Mouse (Mus musculus): ENCODE data around the gene Clock. TPM values are rescaled to one million over a fixed set of nuclear protein-coding genes. Genes with fewer than 3 reads are reported as not detected.

Gene Clock
- total and polyA plus RNA-seq, 2 experiments: 10.9 to 14.7 TPM

DNA sequence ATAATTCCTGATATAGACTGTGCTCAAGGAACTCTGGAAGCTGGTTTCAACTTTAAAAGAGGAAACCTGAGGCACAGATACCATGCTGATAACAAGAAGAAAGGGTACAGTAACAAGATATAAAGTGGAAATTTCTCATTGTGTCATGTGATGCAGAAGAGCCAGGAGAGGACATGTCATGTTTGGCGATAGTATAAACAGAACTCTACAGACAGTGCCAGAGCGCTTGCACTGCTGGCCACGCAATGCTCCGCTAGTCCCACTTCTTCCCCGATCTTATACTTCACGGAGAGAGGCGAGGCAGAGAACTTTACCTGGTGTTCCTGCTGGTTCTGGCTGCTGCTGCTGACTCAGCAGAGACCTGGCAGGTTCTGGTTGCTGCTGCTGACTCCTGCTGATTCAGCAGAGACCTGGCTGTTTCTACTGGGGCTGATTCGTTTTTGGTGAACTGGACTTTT lies 15.3 kb downstream of the Clock start:
- H3K79me2 ChIP-seq (ENCODE audit: control insufficient read depth, insufficient read depth, low read length): peaks cover 29% of the 10 kb centered on the region

DNA sequence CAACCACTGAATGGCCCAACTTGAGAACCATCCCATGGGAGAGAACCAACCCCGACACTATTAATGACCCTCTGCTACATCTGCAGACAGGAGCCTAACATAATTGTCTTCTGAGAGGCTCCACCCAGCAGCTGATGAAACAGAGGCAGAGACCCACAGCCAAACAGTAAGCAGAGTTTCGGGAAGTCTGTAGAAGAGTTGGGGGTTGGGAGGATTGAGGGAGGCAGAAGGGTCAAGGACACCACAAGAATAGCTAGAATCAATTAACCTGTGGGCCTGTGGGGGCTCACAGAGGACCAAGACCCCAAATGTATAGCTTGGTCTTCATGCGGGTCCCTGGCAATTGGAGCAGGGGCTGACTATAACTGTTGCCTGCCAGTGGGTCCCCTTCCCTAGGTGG lies 16.3 kb downstream of the Clock start:
- Histone ChIP-seq H3K27ac (replicated peaks; ENCODE audit: insufficient read depth, low read depth, low read length) (no peak overlapping the region), H3K4me3 (ENCODE audit: insufficient read depth, low read depth, low read length) (no peak overlapping the region), H3K36me3 (ENCODE audit: control insufficient read depth, insufficient read depth, low read length) (no peaks in the 10 kb centered on the region), H3K9ac (ENCODE audit: low read depth, low read length) (no peak overlapping the region), H3K27me3 (ENCODE audit: control insufficient read depth, insufficient read depth, low read length) (no peaks in the 10 kb centered on the region), H3K79me2 (ENCODE audit: control insufficient read depth, insufficient read depth, low read length) (peaks cover 32% of the 10 kb centered on the region), H3K4me1 (ENCODE audit: control insufficient read depth, insufficient read depth, low read length) (peaks cover 21% of the 10 kb centered on the region)
- WGBS: 76% methylated on average over 3 of the region's 3 CpGs
- DNase-seq (ENCODE audit: extremely low read depth, low read depth, low spot score): no peak
- no peak for TF ChIP-seq CTCF (IDR thresholded peaks at IDR 0.05; ENCODE audit: low read depth, low read length)
- TF ChIP-seq POLR2A (IDR thresholded peaks at IDR 0.05; ENCODE audit: extremely low read depth, insufficient read depth, low read length): no peak

More for the DNA sequence above, 15.3 kb downstream of the Clock start:
- TF ChIP-seq POLR2A (IDR thresholded peaks at IDR 0.05; ENCODE audit: extremely low read depth, insufficient read depth, low read length) (no peak), CTCF (IDR thresholded peaks at IDR 0.05; ENCODE audit: low read depth, low read length) (no peak)
- no peaks in the 10 kb centered on the region for H3K27me3 ChIP-seq (ENCODE audit: control insufficient read depth, insufficient read depth, low read length)
- H3K36me3 ChIP-seq (ENCODE audit: control insufficient read depth, insufficient read depth, low read length): no peaks in the 10 kb centered on the region
- no peak overlapping the region for H3K27ac ChIP-seq (replicated peaks; ENCODE audit: insufficient read depth, low read depth, low read length)
- H3K4me1 ChIP-seq (ENCODE audit: control insufficient read depth, insufficient read depth, low read length): peaks cover 21% of the 10 kb centered on the region
- 12% methylated on average over 8 of the region's 8 CpGs for WGBS
- no peak overlapping the region for H3K4me3 ChIP-seq (ENCODE audit: insufficient read depth, low read depth, low read length)
- DNase-seq (ENCODE audit: extremely low read depth, low read depth, low spot score): peak; percentile 81
- H3K9ac ChIP-seq (ENCODE audit: low read depth, low read length): no peak overlapping the region

DNA sequence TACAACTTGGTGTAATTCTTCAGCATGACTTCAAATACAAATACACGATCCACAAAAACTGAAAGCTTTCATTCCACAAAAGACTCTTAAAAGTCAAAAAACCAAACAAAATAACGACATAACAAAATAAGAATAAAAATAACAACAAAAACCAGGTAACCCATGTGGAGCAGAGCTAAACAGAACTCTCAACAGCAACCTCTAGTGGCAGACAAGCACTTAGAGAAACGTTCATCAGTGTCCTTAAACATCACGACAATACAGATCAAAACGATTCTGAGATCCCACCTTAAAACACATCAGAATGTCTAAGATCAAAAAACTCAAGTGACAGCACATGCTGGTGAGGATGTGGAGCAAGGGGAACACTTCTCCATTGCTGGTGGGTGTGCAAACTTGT lies 17.5 kb downstream of the Clock start:
- H3K27me3 ChIP-seq (ENCODE audit: control insufficient read depth, insufficient read depth, low read length): no peaks in the 10 kb centered on the region
- no peak overlapping the region for H3K4me3 ChIP-seq (ENCODE audit: insufficient read depth, low read depth, low read length)
- TF ChIP-seq CTCF (IDR thresholded peaks at IDR 0.05; ENCODE audit: low read depth, low read length) (no peak), POLR2A (IDR thresholded peaks at IDR 0.05; ENCODE audit: extremely low read depth, insufficient read depth, low read length) (no peak)
- H3K79me2 ChIP-seq (ENCODE audit: control insufficient read depth, insufficient read depth, low read length): peaks cover 36% of the 10 kb centered on the region
- no peak for DNase-seq (ENCODE audit: extremely low read depth, low read depth, low spot score)
- no peaks in the 10 kb centered on the region for H3K36me3 ChIP-seq (ENCODE audit: control insufficient read depth, insufficient read depth, low read length)
- H3K27ac ChIP-seq (replicated peaks; ENCODE audit: insufficient read depth, low read depth, low read length): no peak overlapping the region
- 68% methylated on average over 5 of the region's 5 CpGs for WGBS
- H3K4me1 ChIP-seq (ENCODE audit: control insufficient read depth, insufficient read depth, low read length): peaks cover 21% of the 10 kb centered on the region
- H3K9ac ChIP-seq (ENCODE audit: low read depth, low read length): no peak overlapping the region

DNA sequence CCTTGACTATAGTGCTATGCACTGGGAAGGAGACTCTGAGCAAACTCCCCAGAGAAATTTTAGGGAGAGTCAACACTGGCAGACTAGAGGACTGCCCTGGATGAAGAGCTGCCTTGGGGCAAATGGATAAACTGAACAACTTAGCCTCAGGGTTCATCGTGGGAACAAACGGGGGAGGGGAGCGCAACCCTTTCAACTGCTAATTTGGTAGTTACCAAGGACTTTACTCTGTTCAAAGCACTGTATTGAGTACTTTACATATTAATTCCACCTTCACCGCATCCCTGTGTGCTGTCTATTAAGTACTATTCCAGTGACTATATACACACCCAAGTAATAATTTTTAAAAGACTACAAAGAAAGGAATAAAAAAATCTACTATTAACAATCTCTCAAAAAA lies 18.9 kb downstream of the Clock start:
- no peak for DNase-seq (ENCODE audit: extremely low read depth, low read depth, low spot score)
- Histone ChIP-seq H3K4me3 (ENCODE audit: insufficient read depth, low read depth, low read length) (no peak overlapping the region), H3K27me3 (ENCODE audit: control insufficient read depth, insufficient read depth, low read length) (no peaks in the 10 kb centered on the region), H3K4me1 (ENCODE audit: control insufficient read depth, insufficient read depth, low read length) (peaks cover 19% of the 10 kb centered on the region), H3K9ac (ENCODE audit: low read depth, low read length) (no peak overlapping the region), H3K79me2 (ENCODE audit: control insufficient read depth, insufficient read depth, low read length) (peaks cover 35% of the 10 kb centered on the region), H3K36me3 (ENCODE audit: control insufficient read depth, insufficient read depth, low read length) (no peaks in the 10 kb centered on the region), H3K27ac (replicated peaks; ENCODE audit: insufficient read depth, low read depth, low read length) (no peak overlapping the region)
- no peak for TF ChIP-seq POLR2A (IDR thresholded peaks at IDR 0.05; ENCODE audit: extremely low read depth, insufficient read depth, low read length)
- WGBS: 84% methylated on average over 4 of the region's 4 CpGs

DNA sequence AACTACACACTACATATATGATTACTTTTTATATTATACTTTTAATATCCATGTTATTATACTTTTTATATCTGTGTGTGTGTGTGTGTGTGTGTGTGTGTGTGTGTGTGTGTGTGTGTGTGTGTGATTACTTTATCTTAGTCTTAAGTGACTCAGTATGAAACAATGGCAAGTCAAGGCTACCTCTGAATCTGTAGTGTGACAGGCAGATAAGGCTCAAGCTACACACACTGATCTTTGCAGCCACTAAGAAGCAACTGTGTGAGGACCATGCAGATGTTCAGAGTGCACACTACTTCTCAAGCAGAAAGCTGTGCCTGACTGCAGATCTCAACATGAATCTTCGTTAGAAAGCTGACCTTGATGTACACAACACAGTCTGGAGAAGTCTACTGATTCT lies 20.7 kb downstream of the Clock start:
- Histone ChIP-seq H3K27me3 (ENCODE audit: control insufficient read depth, insufficient read depth, low read length) (no peaks in the 10 kb centered on the region), H3K27ac (replicated peaks; ENCODE audit: insufficient read depth, low read depth, low read length) (no peak overlapping the region), H3K79me2 (ENCODE audit: control insufficient read depth, insufficient read depth, low read length) (peaks cover 33% of the 10 kb centered on the region), H3K36me3 (ENCODE audit: control insufficient read depth, insufficient read depth, low read length) (no peaks in the 10 kb centered on the region), H3K4me1 (ENCODE audit: control insufficient read depth, insufficient read depth, low read length) (peaks cover 10% of the 10 kb centered on the region), H3K4me3 (ENCODE audit: insufficient read depth, low read depth, low read length) (no peak overlapping the region), H3K9ac (ENCODE audit: low read depth, low read length) (no peak overlapping the region)
- DNase-seq (ENCODE audit: extremely low read depth, low read depth, low spot score): no peak
- TF ChIP-seq CTCF (IDR thresholded peaks at IDR 0.05; ENCODE audit: low read depth, low read length): no peak
- no peak for TF ChIP-seq POLR2A (IDR thresholded peaks at IDR 0.05; ENCODE audit: extremely low read depth, insufficient read depth, low read length)
- WGBS: 89% methylated on average over 1 of the region's 1 CpGs

DNA sequence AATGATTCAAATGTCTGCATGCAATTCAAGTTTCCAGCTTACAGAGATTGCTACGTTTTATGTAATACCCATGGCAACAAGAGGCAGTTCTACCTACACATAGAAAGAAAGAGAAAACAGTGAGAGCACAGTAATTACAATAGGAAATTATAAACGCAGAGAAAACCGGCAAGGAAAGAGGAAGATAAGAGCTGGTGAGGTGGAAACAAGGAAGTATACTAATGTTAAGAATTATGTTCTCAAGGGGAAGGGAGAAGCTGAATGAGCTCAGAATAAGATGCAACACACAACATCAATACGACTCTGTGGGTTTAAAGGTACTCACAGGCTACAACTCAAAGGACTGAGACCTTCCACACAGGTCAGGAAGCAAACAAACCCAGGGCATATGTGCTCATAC lies 29.6 kb downstream of the Clock start:
- Histone ChIP-seq H3K27me3 (ENCODE audit: control insufficient read depth, insufficient read depth, low read length) (no peaks in the 10 kb centered on the region), H3K36me3 (ENCODE audit: control insufficient read depth, insufficient read depth, low read length) (no peaks in the 10 kb centered on the region), H3K27ac (replicated peaks; ENCODE audit: insufficient read depth, low read depth, low read length) (no peak overlapping the region), H3K4me3 (ENCODE audit: insufficient read depth, low read depth, low read length) (no peak overlapping the region), H3K4me1 (ENCODE audit: control insufficient read depth, insufficient read depth, low read length) (no peaks in the 10 kb centered on the region), H3K79me2 (ENCODE audit: control insufficient read depth, insufficient read depth, low read length) (no peaks in the 10 kb centered on the region; the same call in 1 of the 2 replicates), H3K9ac (ENCODE audit: low read depth, low read length) (no peak overlapping the region)
- no peak for TF ChIP-seq POLR2A (IDR thresholded peaks at IDR 0.05; ENCODE audit: extremely low read depth, insufficient read depth, low read length)
- TF ChIP-seq CTCF (IDR thresholded peaks at IDR 0.05; ENCODE audit: low read depth, low read length): no peak
- DNase-seq (ENCODE audit: extremely low read depth, low read depth, low spot score): no peak
- WGBS: 82% methylated on average over 4 of the region's 4 CpGs
